Mouse (Mus musculus): Measurements from ENCODE around the gene Olfr1293-ps. TPM values are rescaled to one million over a fixed set of nuclear protein-coding genes. Genes with fewer than 3 reads are reported as not detected.

Olfr1293-ps gene
- not detected for polyA plus RNA-seq (2015; fragmentation: Illumina TruSeq; extraction: RNeasy Lipid Tissue Mini Kit (QIAGEN cat#74804); ENCODE audit: insufficient read depth, low read depth, low replicate concordance)

DNA sequence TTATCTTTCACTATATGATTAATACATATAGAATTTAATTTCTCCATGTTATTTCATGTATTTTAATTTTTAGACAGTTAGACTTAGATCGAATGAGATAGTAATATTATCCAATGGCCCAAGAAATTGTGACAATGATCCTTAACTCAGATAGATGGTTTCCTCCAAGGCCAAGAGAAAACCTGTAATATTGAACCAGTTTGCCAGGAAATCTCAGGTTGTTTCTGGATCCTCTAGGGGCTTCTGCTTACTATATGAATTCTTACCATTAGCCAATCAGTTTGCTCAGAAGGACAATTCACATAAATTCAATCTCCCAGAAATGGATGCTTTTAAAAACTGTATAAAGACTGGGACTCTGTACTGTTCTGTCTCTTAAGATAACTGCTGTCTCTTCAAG, at the start of gene Olfr1293-ps:
TSS of gene Olfr1293-ps (plus strand) at position 301 of the 400 bp plus-strand sequence.

DNA sequence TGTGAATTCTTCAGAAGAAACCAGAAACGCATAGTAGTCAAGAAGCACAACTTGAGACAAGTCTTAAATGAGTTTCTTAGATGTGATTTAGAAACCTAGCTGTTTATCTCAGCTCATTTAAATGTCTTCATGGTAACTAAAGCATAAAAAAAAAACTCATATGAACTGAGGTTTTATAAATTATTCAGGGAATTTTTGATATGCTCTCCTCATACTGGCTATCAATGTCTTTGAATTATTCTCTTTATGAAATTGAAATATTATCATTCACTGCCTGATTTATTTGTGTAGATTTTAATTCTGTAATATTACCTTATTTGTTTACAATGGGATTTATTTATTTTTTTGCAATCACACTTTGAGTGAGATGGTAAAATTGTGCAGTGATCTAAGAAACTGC, 44.5 kb upstream of the Olfr1293-ps start, which contains the start of gene Olfr1289:
TSS of gene Olfr1289 (plus strand) at position 301 of the 400 bp plus-strand sequence.

DNA sequence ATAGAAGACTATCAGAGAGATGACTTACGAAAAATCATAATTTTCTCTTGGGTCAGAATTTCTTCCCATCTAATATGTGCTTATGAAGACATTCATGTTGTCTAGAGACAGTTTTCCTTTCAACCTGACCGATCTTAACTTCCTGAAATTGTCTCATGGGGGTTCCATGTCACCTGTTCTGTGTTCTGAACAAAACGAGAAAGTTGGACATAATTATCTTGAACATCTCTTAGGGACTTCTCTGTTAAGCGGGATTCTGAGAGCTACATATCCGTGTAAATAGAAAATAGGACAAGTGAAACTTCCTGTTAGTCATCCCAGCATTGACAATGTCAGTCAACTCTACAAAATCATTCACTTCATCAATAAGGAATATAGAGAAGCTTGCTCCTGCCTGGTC, 31.3 kb upstream of the Olfr1293-ps start, which contains the start of gene Olfr1290:
TSS of gene Olfr1290 (minus strand) at position 101 of the 400 bp plus-strand sequence.

DNA sequence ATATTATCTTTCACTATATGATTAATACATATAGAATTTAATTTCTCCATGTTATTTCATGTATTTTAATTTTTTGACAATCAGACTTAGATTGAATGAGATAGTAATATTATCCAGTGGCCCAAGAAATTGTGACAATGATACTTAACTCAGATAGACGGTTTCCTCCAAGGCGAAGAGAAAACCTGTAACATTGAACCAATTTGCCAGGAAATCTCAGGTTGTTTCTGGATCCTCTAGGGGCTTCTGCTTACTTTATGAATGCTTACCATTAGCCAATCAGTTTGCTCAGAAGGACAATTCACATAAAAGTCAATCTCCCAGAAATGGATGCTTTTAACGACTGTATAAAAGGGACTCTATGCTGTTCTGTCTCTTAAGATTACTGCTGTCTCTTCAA, 28.1 kb upstream of the Olfr1293-ps start, which contains the start of gene Olfr1291-ps1:
TSS of gene Olfr1291-ps1 (plus strand) at position 301 of the 400 bp plus-strand sequence.

DNA sequence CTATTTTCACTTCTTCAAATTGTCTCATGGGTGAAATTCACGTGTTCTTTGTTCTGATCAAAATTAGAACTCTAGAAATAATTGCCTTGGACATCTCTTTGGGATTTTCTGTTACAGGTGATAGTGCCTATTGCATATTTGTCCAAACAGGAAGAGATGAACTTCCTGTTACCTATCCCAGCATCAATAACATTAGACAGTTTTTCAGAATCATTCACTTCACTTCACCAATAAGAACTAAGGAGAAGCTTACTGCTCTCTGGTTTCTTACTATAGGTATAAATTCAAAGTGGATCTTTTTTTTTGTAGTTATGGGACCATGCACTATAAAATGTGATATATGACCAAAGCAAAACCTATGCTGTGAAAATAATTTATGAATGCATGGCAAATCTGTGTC, 15.2 kb downstream of the Olfr1293-ps start, which contains the start of gene Olfr1294:
TSS of gene Olfr1294 (minus strand) at position 101 of the 400 bp plus-strand sequence.

DNA sequence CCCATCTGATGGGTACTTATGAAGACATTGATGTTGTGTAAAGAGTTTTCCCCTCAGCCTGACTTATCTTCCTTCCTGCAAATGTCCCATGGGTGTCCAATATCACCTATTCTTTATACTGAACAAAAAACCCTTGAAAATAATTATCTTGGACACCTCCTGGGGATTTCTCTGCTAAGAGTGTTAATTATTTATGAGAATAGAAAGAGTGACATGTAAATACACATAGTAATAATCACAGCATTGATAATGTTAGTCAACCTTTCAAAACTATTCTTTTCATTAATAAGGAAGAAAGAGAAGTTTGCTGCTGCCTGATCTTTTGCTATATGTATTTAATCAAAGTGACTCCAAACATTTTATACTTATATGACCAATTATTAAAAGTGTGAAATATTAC, 44.6 kb downstream of the Olfr1293-ps start, which contains the start of gene Olfr1295:
TSS of gene Olfr1295 (minus strand) at position 101 of the 400 bp plus-strand sequence.

Other genes with a start within 250 kb of the Olfr1293-ps start
- gene Olfr1278, start 235.1 kb upstream of the Olfr1293-ps start, polyA plus RNA-seq (2015; fragmentation: Illumina TruSeq; extraction: RNeasy Lipid Tissue Mini Kit (QIAGEN cat#74804); ENCODE audit: insufficient read depth, low read depth, low replicate concordance), result not detected
- gene Olfr1279, start 224.6 kb upstream of the Olfr1293-ps start, polyA plus RNA-seq (2015; fragmentation: Illumina TruSeq; extraction: RNeasy Lipid Tissue Mini Kit (QIAGEN cat#74804); ENCODE audit: insufficient read depth, low read depth, low replicate concordance), result not detected
- not detected for gene Olfr1280, start 211.2 kb upstream of the Olfr1293-ps start, polyA plus RNA-seq (2015; fragmentation: Illumina TruSeq; extraction: RNeasy Lipid Tissue Mini Kit (QIAGEN cat#74804); ENCODE audit: insufficient read depth, low read depth, low replicate concordance)
- not detected for gene Olfr1281, start 198.7 kb upstream of the Olfr1293-ps start, polyA plus RNA-seq (2015; fragmentation: Illumina TruSeq; extraction: RNeasy Lipid Tissue Mini Kit (QIAGEN cat#74804); ENCODE audit: insufficient read depth, low read depth, low replicate concordance)
- gene Olfr1282, start 189.1 kb upstream of the Olfr1293-ps start, polyA plus RNA-seq (2015; fragmentation: Illumina TruSeq; extraction: RNeasy Lipid Tissue Mini Kit (QIAGEN cat#74804); ENCODE audit: insufficient read depth, low read depth, low replicate concordance), result not detected
- not detected for gene Olfr1283, start 158.4 kb upstream of the Olfr1293-ps start, polyA plus RNA-seq (2015; fragmentation: Illumina TruSeq; extraction: RNeasy Lipid Tissue Mini Kit (QIAGEN cat#74804); ENCODE audit: insufficient read depth, low read depth, low replicate concordance)
- not detected for gene Olfr1284, start 149.7 kb upstream of the Olfr1293-ps start, polyA plus RNA-seq (2015; fragmentation: Illumina TruSeq; extraction: RNeasy Lipid Tissue Mini Kit (QIAGEN cat#74804); ENCODE audit: insufficient read depth, low read depth, low replicate concordance)
- gene Olfr1286, start 102.1 kb upstream of the Olfr1293-ps start, polyA plus RNA-seq (2015; fragmentation: Illumina TruSeq; extraction: RNeasy Lipid Tissue Mini Kit (QIAGEN cat#74804); ENCODE audit: insufficient read depth, low read depth, low replicate concordance), result not detected
- gene Olfr1287, start 76.1 kb upstream of the Olfr1293-ps start, polyA plus RNA-seq (2015; fragmentation: Illumina TruSeq; extraction: RNeasy Lipid Tissue Mini Kit (QIAGEN cat#74804); ENCODE audit: insufficient read depth, low read depth, low replicate concordance), result not detected
- not detected for gene Olfr1288, start 51.1 kb upstream of the Olfr1293-ps start, polyA plus RNA-seq (2015; fragmentation: Illumina TruSeq; extraction: RNeasy Lipid Tissue Mini Kit (QIAGEN cat#74804); ENCODE audit: insufficient read depth, low read depth, low replicate concordance)
- not detected for gene Olfr1289, start 44.4 kb upstream of the Olfr1293-ps start, polyA plus RNA-seq (2015; fragmentation: Illumina TruSeq; extraction: RNeasy Lipid Tissue Mini Kit (QIAGEN cat#74804); ENCODE audit: insufficient read depth, low read depth, low replicate concordance)
- not detected for gene Olfr1290, start 31.4 kb upstream of the Olfr1293-ps start, polyA plus RNA-seq (2015; fragmentation: Illumina TruSeq; extraction: RNeasy Lipid Tissue Mini Kit (QIAGEN cat#74804); ENCODE audit: insufficient read depth, low read depth, low replicate concordance)
- gene Olfr1291-ps1, start 28.0 kb upstream of the Olfr1293-ps start, polyA plus RNA-seq (2015; fragmentation: Illumina TruSeq; extraction: RNeasy Lipid Tissue Mini Kit (QIAGEN cat#74804); ENCODE audit: insufficient read depth, low read depth, low replicate concordance), result not detected
- gene Olfr1294, start 15.1 kb downstream of the Olfr1293-ps start, polyA plus RNA-seq (2015; fragmentation: Illumina TruSeq; extraction: RNeasy Lipid Tissue Mini Kit (QIAGEN cat#74804); ENCODE audit: insufficient read depth, low read depth, low replicate concordance), result not detected
- gene Olfr1295, start 44.5 kb downstream of the Olfr1293-ps start, polyA plus RNA-seq (2015; fragmentation: Illumina TruSeq; extraction: RNeasy Lipid Tissue Mini Kit (QIAGEN cat#74804); ENCODE audit: insufficient read depth, low read depth, low replicate concordance), result not detected
- not detected for gene Olfr1297, start 101.3 kb downstream of the Olfr1293-ps start, polyA plus RNA-seq (2015; fragmentation: Illumina TruSeq; extraction: RNeasy Lipid Tissue Mini Kit (QIAGEN cat#74804); ENCODE audit: insufficient read depth, low read depth, low replicate concordance)
- not detected for gene Olfr1298, start 124.0 kb downstream of the Olfr1293-ps start, polyA plus RNA-seq (2015; fragmentation: Illumina TruSeq; extraction: RNeasy Lipid Tissue Mini Kit (QIAGEN cat#74804); ENCODE audit: insufficient read depth, low read depth, low replicate concordance)
- not detected for gene Olfr1299, start 136.2 kb downstream of the Olfr1293-ps start, polyA plus RNA-seq (2015; fragmentation: Illumina TruSeq; extraction: RNeasy Lipid Tissue Mini Kit (QIAGEN cat#74804); ENCODE audit: insufficient read depth, low read depth, low replicate concordance)
- gene Olfr1301, start 225.8 kb downstream of the Olfr1293-ps start, polyA plus RNA-seq (2015; fragmentation: Illumina TruSeq; extraction: RNeasy Lipid Tissue Mini Kit (QIAGEN cat#74804); ENCODE audit: insufficient read depth, low read depth, low replicate concordance), result not detected

Measured in pancreas, adult 10 weeks (tissue).